Comparison of ENCODE assay signal across 21 mouse cellular contexts in genomic region chr10:52878093-52878801, GRCm38 (mm10).
DNase-seq lines count a peak whose midpoint lies in the region; ATAC-seq and TF ChIP-seq lines count a peak whose summit lies in the region.
"Had no signal": no experiment of that assay in that cellular context is flagged by ENCODE, and none has a peak within 500 bp of the region (broad histone marks: within the 10 kb centered on the region; RNA-seq: fewer than 3 reads in every experiment).

No protein-coding gene starts in this region.

- ATAC-seq in megakaryocyte, adult 5-6 weeks (ENCODE audit: poor library complexity, severe bottlenecking): no peak
- ATAC-seq in forebrain, embryonic 16.5 days: peak; percentile 57
- ATAC-seq in hindbrain, postnatal 0 days: peak; percentile 64; the same call in 1 of the 2 replicates
- ATAC-seq in neural tube, embryonic 14.5 days (ENCODE audit: low read depth): peak; percentile 48; the same call in 1 of the 2 replicates
- no peak for ATAC-seq in liver, embryonic 12.5 days
- ATAC-seq: intestine, embryonic 16.5 days; lung, postnatal 0 days had no signal

- peak overlapping the region; percentile 53 for H3K4me3 ChIP-seq in megakaryocyte, embryonic 14.5 days (replicated peaks)
- no peak overlapping the region for H3K4me3 ChIP-seq in forebrain, embryonic 16.5 days (replicated peaks; ENCODE audit: low read length)
- no peak overlapping the region for H3K4me3 ChIP-seq in hindbrain, postnatal 0 days (ENCODE audit: low read length)
- no peak overlapping the region for H3K4me3 ChIP-seq in neural tube, embryonic 14.5 days (ENCODE audit: low read depth, low read length)
- no peak overlapping the region for H3K4me3 ChIP-seq in liver, embryonic 12.5 days
- H3K4me3 ChIP-seq: embryonic facial prominence, embryonic 13.5 days; liver, embryonic 13.5 days had no signal

- no peaks in the 10 kb centered on the region for H3K27me3 ChIP-seq in megakaryocyte, embryonic 14.5 days (replicated peaks)
- no peaks in the 10 kb centered on the region for H3K27me3 ChIP-seq in forebrain, embryonic 16.5 days (replicated peaks; ENCODE audit: control insufficient read depth, insufficient read depth, low read length)
- H3K27me3 ChIP-seq in hindbrain, postnatal 0 days (ENCODE audit: insufficient read depth, low read length): no peaks in the 10 kb centered on the region
- no peaks in the 10 kb centered on the region for H3K27me3 ChIP-seq in neural tube, embryonic 14.5 days (ENCODE audit: control insufficient read depth, insufficient read depth, low read length)
- H3K27me3 ChIP-seq in liver, embryonic 12.5 days (replicated peaks): no peaks in the 10 kb centered on the region
- H3K27me3 ChIP-seq: CH12.LX; embryonic facial prominence, embryonic 13.5 days; liver, embryonic 13.5 days had no signal

- no peak overlapping the region for H3K9ac ChIP-seq in forebrain, embryonic 16.5 days (replicated peaks; ENCODE audit: low read depth, low read length)
- no peak overlapping the region for H3K9ac ChIP-seq in hindbrain, postnatal 0 days (replicated peaks; ENCODE audit: low read length)
- no peak overlapping the region for H3K9ac ChIP-seq in neural tube, embryonic 14.5 days (replicated peaks; ENCODE audit: low read depth, low read length)
- no peak overlapping the region for H3K9ac ChIP-seq in liver, embryonic 12.5 days
- H3K9ac ChIP-seq: embryonic facial prominence, embryonic 13.5 days; liver, embryonic 13.5 days had no signal

- no peaks in the 10 kb centered on the region for H3K4me1 ChIP-seq in megakaryocyte, embryonic 14.5 days
- H3K4me1 ChIP-seq in forebrain, embryonic 16.5 days (replicated peaks; ENCODE audit: control insufficient read depth, insufficient read depth, low read length): peaks cover 18% of the 10 kb centered on the region
- no peaks in the 10 kb centered on the region for H3K4me1 ChIP-seq in hindbrain, postnatal 0 days (ENCODE audit: insufficient read depth, low read length)
- H3K4me1 ChIP-seq in neural tube, embryonic 14.5 days (ENCODE audit: control insufficient read depth, insufficient read depth, low read length): no peaks in the 10 kb centered on the region
- H3K4me1 ChIP-seq in liver, embryonic 12.5 days: no peaks in the 10 kb centered on the region
- H3K4me1 ChIP-seq: embryonic facial prominence, embryonic 13.5 days; liver, embryonic 13.5 days had no signal

- no peak for DNase-seq in hindbrain, postnatal 0 days (ENCODE audit: low spot score)
- DNase-seq in cerebellum, adult 8-10 months: no peak
- no peak for DNase-seq in heart, adult 8-10 months (ENCODE audit: low spot score)
- DNase-seq: adrenal gland, postnatal 14 days; cerebellum, postnatal 14 days; gastrocnemius, postnatal 10 days; liver, embryonic 13.5 days; right cerebral cortex, postnatal 14 days; thymus, postnatal 25 days had no signal

- no peak for TF ChIP-seq CTCF in hindbrain, postnatal 0 days (IDR thresholded peaks at IDR 0.05; ENCODE audit: low read depth)

- no peaks in the 10 kb centered on the region for H3K36me3 ChIP-seq in megakaryocyte, embryonic 14.5 days (replicated peaks; ENCODE audit: low read length)
- H3K36me3 ChIP-seq in forebrain, embryonic 16.5 days (ENCODE audit: control insufficient read depth, insufficient read depth): no peaks in the 10 kb centered on the region
- no peaks in the 10 kb centered on the region for H3K36me3 ChIP-seq in hindbrain, postnatal 0 days (ENCODE audit: insufficient read depth, low read length)
- no peaks in the 10 kb centered on the region for H3K36me3 ChIP-seq in neural tube, embryonic 14.5 days (ENCODE audit: control insufficient read depth, insufficient read depth, low read length)
- no peaks in the 10 kb centered on the region for H3K36me3 ChIP-seq in liver, embryonic 12.5 days
- H3K36me3 ChIP-seq: embryonic facial prominence, embryonic 13.5 days; liver, embryonic 13.5 days had no signal

- H3K27ac ChIP-seq in forebrain, embryonic 16.5 days (ENCODE audit: low read length): peak overlapping the region; percentile 74
- H3K27ac ChIP-seq in hindbrain, postnatal 0 days: 0 out of 2 replicates have a peak overlapping the region, but pooled peaks have one; percentile 3
- H3K27ac ChIP-seq in neural tube, embryonic 14.5 days (ENCODE audit: low read depth, low read length): no peak overlapping the region
- no peak overlapping the region for H3K27ac ChIP-seq in liver, embryonic 12.5 days
- H3K27ac ChIP-seq: embryonic facial prominence, embryonic 13.5 days; kidney, postnatal 0 days; liver, embryonic 13.5 days; stomach, postnatal 0 days had no signal

- 0 out of 2 replicates have a peak, but pooled peaks cover 2% of the 10 kb centered on the region for H3K9me3 ChIP-seq in megakaryocyte, embryonic 14.5 days
- H3K9me3 ChIP-seq in forebrain, embryonic 16.5 days (ENCODE audit: control insufficient read depth, low read length): no peaks in the 10 kb centered on the region
- no peaks in the 10 kb centered on the region for H3K9me3 ChIP-seq in hindbrain, postnatal 0 days (ENCODE audit: low read length)
- H3K9me3 ChIP-seq in neural tube, embryonic 14.5 days (ENCODE audit: control insufficient read depth, low read length): no peaks in the 10 kb centered on the region
- H3K9me3 ChIP-seq in liver, embryonic 12.5 days (replicated peaks): no peaks in the 10 kb centered on the region
- H3K9me3 ChIP-seq: embryonic facial prominence, embryonic 13.5 days; liver, embryonic 13.5 days had no signal

- WGBS in forebrain, embryonic 16.5 days: 14% methylated on average over 4 of the region's 4 CpGs
- 35% methylated on average over 4 of the region's 4 CpGs for WGBS in hindbrain, postnatal 0 days
- 30% methylated on average over 4 of the region's 4 CpGs for WGBS in neural tube, embryonic 14.5 days
- 55% methylated on average over 4 of the region's 4 CpGs for WGBS in liver, embryonic 12.5 days (ENCODE audit: insufficient replicate concordance)

- H3K4me2 ChIP-seq in forebrain, embryonic 16.5 days (ENCODE audit: low read length): no peak overlapping the region; the same call in 1 of the 2 replicates
- no peak overlapping the region for H3K4me2 ChIP-seq in hindbrain, postnatal 0 days (ENCODE audit: low read depth, low read length)
- H3K4me2 ChIP-seq in neural tube, embryonic 14.5 days (ENCODE audit: low read depth, low read length): no peak overlapping the region
- H3K4me2 ChIP-seq in liver, embryonic 12.5 days: no peak overlapping the region
- H3K4me2 ChIP-seq: embryonic facial prominence, embryonic 13.5 days; heart, embryonic 11.5 days; liver, embryonic 13.5 days had no signal

Comparison
In these comparisons a context has a peak if more than half of its experiments do, and no peak if none do; other contexts are left out.
1. ATAC-seq: peak in forebrain, embryonic 16.5 days (single experiment), hindbrain, postnatal 0 days (single experiment) and neural tube, embryonic 14.5 days (single experiment); none in megakaryocyte, adult 5-6 weeks (single experiment) and liver, embryonic 12.5 days (single experiment).
2. H3K27ac ChIP-seq: peak in forebrain, embryonic 16.5 days (single experiment) and hindbrain, postnatal 0 days (single experiment); none in neural tube, embryonic 14.5 days (single experiment) and liver, embryonic 12.5 days (single experiment).